Mouse (Mus musculus): ENCODE measurements around the gene Numb. TPM values are rescaled to one million over a fixed set of nuclear protein-coding genes. Genes with fewer than 3 reads are reported as not detected.

The Numb gene
- polyA plus RNA-seq, 1 experiment from 2014 or later = 19.9 TPM

DNA sequence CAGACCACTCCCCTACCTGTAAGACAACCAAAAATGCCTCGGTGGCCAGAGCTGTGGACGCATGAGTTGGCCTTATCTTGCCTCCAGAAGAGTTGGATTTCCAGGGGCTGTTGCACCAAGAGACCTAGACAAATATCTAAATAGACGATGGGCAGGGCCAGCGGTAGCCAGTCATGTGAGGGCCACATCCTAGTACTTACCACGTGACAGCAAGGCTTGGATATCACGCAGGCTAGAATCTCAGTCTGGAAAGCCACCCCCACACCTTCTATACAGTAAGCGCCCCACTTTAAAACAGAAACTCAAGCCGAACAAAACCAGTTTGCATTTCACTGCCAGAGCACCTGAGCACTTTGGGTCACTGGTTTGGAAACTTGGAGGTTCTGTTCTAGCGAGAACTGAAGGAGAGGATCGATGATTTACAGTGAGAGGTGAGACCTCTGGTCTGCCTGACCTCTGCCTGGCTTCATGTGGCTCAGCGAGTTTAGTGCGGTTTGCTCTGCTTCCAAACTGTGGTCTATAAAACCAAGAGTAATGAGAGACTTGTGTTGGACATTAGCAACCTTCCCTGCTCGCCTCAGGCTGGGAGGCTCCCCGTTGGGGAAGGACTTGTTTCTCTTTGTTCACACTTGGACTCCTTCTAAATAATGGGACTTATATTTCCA, 153.4 kb downstream of the Numb start:
- ATAC-seq (ENCODE audit: low FRiP score, low TSS enrichment) = no peak

DNA sequence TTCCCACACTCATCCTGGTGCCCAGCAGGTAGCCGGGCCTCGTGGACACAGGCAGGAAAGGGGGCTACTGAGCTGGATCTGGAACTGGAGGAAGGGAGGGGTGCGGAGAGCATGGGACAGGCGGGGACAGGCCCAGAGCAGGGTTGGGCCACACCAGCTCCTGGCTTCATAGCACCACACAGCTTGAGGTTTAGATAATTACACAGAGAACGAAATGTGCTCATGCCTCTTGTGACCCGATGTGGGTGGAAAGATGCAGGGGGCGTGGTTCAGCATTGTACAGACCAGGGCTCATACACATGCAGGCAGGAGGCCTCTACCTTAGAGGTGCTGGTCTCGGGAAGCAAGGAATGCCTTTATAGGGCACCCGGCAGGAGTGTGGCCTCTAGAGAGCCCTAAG, 153.9 kb downstream of the Numb start:
- TF ChIP-seq CTCF (IDR thresholded peaks at IDR 0.05; ENCODE audit: low read depth) (no peak), EP300 (optimal IDR thresholded peaks at IDR 0.05) (no peak)
- Histone ChIP-seq H3K36me3 (ENCODE audit: control insufficient read depth, insufficient read depth, low read length) (no peaks in the 10 kb centered on the region), H3K4me2 (replicated peaks; ENCODE audit: low read depth) (no peak overlapping the region), H3K27ac (replicated peaks) (peak overlapping the region; percentile 69), H3K9ac (ENCODE audit: low read length) (no peak overlapping the region), H3K9me3 (ENCODE audit: control insufficient read depth, low read length) (no peaks in the 10 kb centered on the region), H3K4me1 (replicated peaks; ENCODE audit: control insufficient read depth, insufficient read depth) (peaks cover 8% of the 10 kb centered on the region), H3K27me3 (ENCODE audit: control insufficient read depth, insufficient read depth, low read length) (no peaks in the 10 kb centered on the region), H3K4me3 (ENCODE audit: low read depth, low read length) (no peak overlapping the region)
- ATAC-seq (ENCODE audit: low FRiP score, low TSS enrichment) (peak; percentile 57), DNase-seq (ENCODE audit: low spot score) (peak; percentile 44)
- WGBS = 59% methylated on average over 8 of the region's 9 CpGs

More for the DNA sequence above, 153.4 kb downstream of the Numb start:
- Histone ChIP-seq H3K9me3 (ENCODE audit: control insufficient read depth, low read length) (no peaks in the 10 kb centered on the region), H3K4me1 (replicated peaks; ENCODE audit: control insufficient read depth, insufficient read depth) (peaks cover 6% of the 10 kb centered on the region), H3K4me2 (replicated peaks; ENCODE audit: low read depth) (no peak overlapping the region), H3K4me3 (ENCODE audit: low read depth, low read length) (no peak overlapping the region), H3K9ac (ENCODE audit: low read length) (no peak overlapping the region), H3K36me3 (ENCODE audit: control insufficient read depth, insufficient read depth, low read length) (no peaks in the 10 kb centered on the region), H3K27ac (replicated peaks) (peak overlapping the region; percentile 69), H3K27me3 (ENCODE audit: control insufficient read depth, insufficient read depth, low read length) (no peaks in the 10 kb centered on the region)
- TF ChIP-seq CTCF (IDR thresholded peaks at IDR 0.05; ENCODE audit: low read depth) (no peak), EP300 (optimal IDR thresholded peaks at IDR 0.05) (no peak)
- WGBS = 51% methylated on average over 14 of the region's 14 CpGs
- DNase-seq (ENCODE audit: low spot score) = no peak

DNA sequence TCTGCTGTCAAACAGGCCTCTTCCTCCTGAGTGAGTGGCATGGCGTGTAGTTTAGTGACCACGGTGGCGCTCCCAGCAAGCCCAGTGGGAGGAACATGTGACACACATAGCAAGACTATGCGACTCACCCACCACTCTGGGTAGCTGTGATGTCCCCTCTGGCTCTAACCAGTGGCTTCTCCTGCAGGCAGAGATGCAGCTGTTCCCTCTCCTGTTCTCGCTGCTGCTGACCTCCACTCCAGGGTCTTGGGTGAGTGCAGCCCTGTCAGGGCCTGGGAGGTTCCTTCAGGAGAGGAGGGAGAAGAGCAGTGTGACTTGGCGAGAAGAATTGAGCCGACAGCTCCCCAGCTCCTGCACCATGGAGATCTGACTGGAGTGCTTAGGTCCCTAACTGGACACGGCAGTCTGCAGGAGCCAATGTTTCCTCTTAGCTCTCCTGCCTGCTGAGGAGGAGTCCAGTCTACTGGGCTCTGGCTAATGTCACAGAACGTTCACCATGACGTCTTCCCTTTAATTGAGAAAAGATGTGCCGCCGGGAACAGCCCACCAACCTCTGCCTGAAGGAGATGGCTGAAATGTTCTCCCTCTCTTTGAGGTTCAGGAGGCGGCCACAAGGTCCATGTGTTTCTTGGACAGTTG, 155.7 kb downstream of the Numb start:
- Histone ChIP-seq H3K27ac (replicated peaks) (no peak overlapping the region), H3K9me3 (ENCODE audit: control insufficient read depth, low read length) (no peaks in the 10 kb centered on the region), H3K4me2 (replicated peaks; ENCODE audit: low read depth) (no peak overlapping the region), H3K9ac (ENCODE audit: low read length) (no peak overlapping the region), H3K27me3 (ENCODE audit: control insufficient read depth, insufficient read depth, low read length) (no peaks in the 10 kb centered on the region), H3K4me1 (replicated peaks; ENCODE audit: control insufficient read depth, insufficient read depth) (peaks cover 8% of the 10 kb centered on the region), H3K4me3 (ENCODE audit: low read depth, low read length) (no peak overlapping the region), H3K36me3 (ENCODE audit: control insufficient read depth, insufficient read depth, low read length) (no peaks in the 10 kb centered on the region)
- DNase-seq (ENCODE audit: low spot score) (no peak), ATAC-seq (ENCODE audit: low FRiP score, low TSS enrichment) (no peak)
- TF ChIP-seq EP300 (optimal IDR thresholded peaks at IDR 0.05) (no peak), CTCF (IDR thresholded peaks at IDR 0.05; ENCODE audit: low read depth) (no peak)
- WGBS = 80% methylated on average over 13 of the region's 13 CpGs

- Histone ChIP-seq H3K4me1 (replicated peaks; ENCODE audit: control insufficient read depth, insufficient read depth) (peaks cover 3% of the 10 kb centered on the region; the same call in 1 of the 2 replicates), H3K36me3 (ENCODE audit: control insufficient read depth, insufficient read depth, low read length) (no peaks in the 10 kb centered on the region), H3K9ac (ENCODE audit: low read length) (no peak overlapping the region), H3K9me3 (ENCODE audit: control insufficient read depth, low read length) (no peaks in the 10 kb centered on the region), H3K27me3 (ENCODE audit: control insufficient read depth, insufficient read depth, low read length) (no peaks in the 10 kb centered on the region), H3K27ac (replicated peaks) (0 out of 2 replicates have a peak overlapping the region, but pooled peaks have one; percentile 9), H3K4me3 (ENCODE audit: low read depth, low read length) (peak overlapping the region; percentile 36; the same call in 1 of the 2 replicates), H3K4me2 (replicated peaks; ENCODE audit: low read depth) (peak overlapping the region; percentile 75)
- 53% methylated on average over 10 of the region's 10 CpGs for WGBS
- no peak for TF ChIP-seq EP300 (optimal IDR thresholded peaks at IDR 0.05)
- TF ChIP-seq CTCF (IDR thresholded peaks at IDR 0.05; ENCODE audit: low read depth) = no peak
- ATAC-seq (ENCODE audit: low FRiP score, low TSS enrichment) = peak; percentile 31; the same call in 1 of the 2 replicates
- no peak for DNase-seq (ENCODE audit: low spot score)
These were observed 157.2 kb downstream of the Numb start for GRCm38 (mm10) chr12:83764519-83764918.

DNA sequence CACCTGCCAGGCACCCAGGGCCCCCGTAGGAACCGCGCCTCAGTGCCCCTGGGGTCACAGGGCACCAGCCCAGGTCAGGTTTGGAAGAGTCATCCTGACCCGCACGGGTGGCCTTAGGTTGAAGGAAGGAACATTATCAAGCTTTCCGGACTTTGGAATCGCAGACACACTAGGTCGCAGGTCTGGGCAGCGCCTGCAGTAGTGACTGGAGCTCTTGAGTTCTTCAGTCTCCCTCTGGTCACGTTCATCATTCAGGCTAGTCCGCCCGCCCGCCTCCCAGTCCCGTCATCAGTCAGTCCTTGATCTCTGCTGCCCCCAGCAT, 157.7 kb downstream of the Numb start:
- Histone ChIP-seq H3K36me3 (ENCODE audit: control insufficient read depth, insufficient read depth, low read length) (no peaks in the 10 kb centered on the region), H3K4me3 (ENCODE audit: low read depth, low read length) (peak overlapping the region; percentile 36), H3K9ac (ENCODE audit: low read length) (peak overlapping the region; percentile 57), H3K4me2 (replicated peaks; ENCODE audit: low read depth) (peak overlapping the region; percentile 75), H3K27me3 (ENCODE audit: control insufficient read depth, insufficient read depth, low read length) (no peaks in the 10 kb centered on the region), H3K9me3 (ENCODE audit: control insufficient read depth, low read length) (no peaks in the 10 kb centered on the region), H3K4me1 (replicated peaks; ENCODE audit: control insufficient read depth, insufficient read depth) (peaks cover 3% of the 10 kb centered on the region; the same call in 1 of the 2 replicates), H3K27ac (replicated peaks) (peak overlapping the region; percentile 71)
- TF ChIP-seq EP300 (optimal IDR thresholded peaks at IDR 0.05) (no peak), CTCF (IDR thresholded peaks at IDR 0.05; ENCODE audit: low read depth) (no peak)
- WGBS = 7% methylated on average over 14 of the region's 14 CpGs
- ATAC-seq (ENCODE audit: low FRiP score, low TSS enrichment) (peak; percentile 47), DNase-seq (ENCODE audit: low spot score) (peak; percentile 62)

Measured in stomach, postnatal 0 days (tissue).